Mouse (Mus musculus) stomach, postnatal 0 days (tissue): ENCODE results near the gene Ppp4c.

Experiments
- CTCF ChIP-seq: IDR thresholded peaks from 2 replicates; pipeline ENCODE4 v1.5.1; 2016; ENCODE audit warnings: antibody characterized with exemption, low read depth, mild to moderate bottlenecking, moderate library complexity
- EP300 ChIP-seq: optimal IDR thresholded peaks from 2 replicates; pipeline ENCODE3; 2016; ENCODE audit warnings: antibody characterized with exemption

GRCm38 (mm10) chr7:126765540-126765939 lies 26.8 kb downstream of the Ppp4c start:
- TF ChIP-seq EP300 (no peak), CTCF (no peak)
